Mouse (Mus musculus) testis, adult 2 months (tissue): ENCODE measurements at regions not wholly inside any gene's neighbourhood (a gene's known extent, or its start where the extent isn't known, plus 50 kb on each side); places are given as distances from the start of the nearest gene placed in this dataset.

Experiments
- H3K27ac ChIP-seq: fragments of 200-500 bp; 2 replicates; pipeline ENCODE4 v1.5.1; 2012; ENCODE audit warnings: low read depth, low read length; ENCODE audit not compliant: control insufficient read depth, insufficient read depth
- H3K27me3 ChIP-seq: fragments of 200-500 bp; 2 replicates; pipeline ENCODE4 v1.6.1; 2012; ENCODE audit warnings: mild to moderate bottlenecking, low read length, moderate library complexity; ENCODE audit not compliant: control insufficient read depth, insufficient read depth
- H3K36me3 ChIP-seq: fragments of 200-500 bp; 2 replicates; pipeline ENCODE4 v1.6.1; 2012; ENCODE audit warnings: mild to moderate bottlenecking, low read length; ENCODE audit not compliant: control insufficient read depth, insufficient read depth
- H3K4me1 ChIP-seq: fragments of 200-500 bp; 2 replicates; pipeline ENCODE4 v1.6.1; 2012; ENCODE audit warnings: low read length; ENCODE audit not compliant: control insufficient read depth, insufficient read depth
- H3K4me3 ChIP-seq: fragments of 200-500 bp; 2 replicates; pipeline ENCODE4 v1.5.1; 2012; ENCODE audit warnings: low read depth, mild to moderate bottlenecking, low read length, moderate library complexity, mixed read lengths; ENCODE audit not compliant: control insufficient read depth
- CTCF ChIP-seq: fragments of 200-500 bp; IDR thresholded peaks from 2 replicates; pipeline ENCODE4 v1.5.1; 2012; ENCODE audit warnings: low read depth, mild to moderate bottlenecking, inconsistent platforms, low read length, moderate library complexity; ENCODE audit not compliant: control insufficient read depth, insufficient read depth, insufficient replicate concordance
- POLR2A ChIP-seq: fragments of 200-500 bp; IDR thresholded peaks from 2 replicates; pipeline ENCODE4 v1.6.1; 2012; ENCODE audit warnings: low read depth, mild to moderate bottlenecking, inconsistent platforms, low read length, moderate library complexity; ENCODE audit not compliant: control insufficient read depth

- Histone ChIP-seq H3K36me3 (no peaks in the 10 kb centered on the region), H3K4me3 (no peak overlapping the region), H3K27me3 (no peaks in the 10 kb centered on the region), H3K27ac (no peak overlapping the region), H3K4me1 (no peaks in the 10 kb centered on the region)
- no peak for TF ChIP-seq POLR2A
- no peak for TF ChIP-seq CTCF
Observed at GRCm38 (mm10) chr9:22979627-22980026, 243.2 kb upstream of the Bmper start.

- H3K27me3 ChIP-seq = no peaks in the 10 kb centered on the region
- no peak overlapping the region for H3K27ac ChIP-seq
- no peaks in the 10 kb centered on the region for H3K4me1 ChIP-seq
- H3K4me3 ChIP-seq = no peak overlapping the region
- H3K36me3 ChIP-seq = no peaks in the 10 kb centered on the region
- TF ChIP-seq POLR2A = no peak
- TF ChIP-seq CTCF = no peak
Observed at GRCm38 (mm10) chr9:22989508-22989907, 233.4 kb upstream of the Bmper start.

DNA sequence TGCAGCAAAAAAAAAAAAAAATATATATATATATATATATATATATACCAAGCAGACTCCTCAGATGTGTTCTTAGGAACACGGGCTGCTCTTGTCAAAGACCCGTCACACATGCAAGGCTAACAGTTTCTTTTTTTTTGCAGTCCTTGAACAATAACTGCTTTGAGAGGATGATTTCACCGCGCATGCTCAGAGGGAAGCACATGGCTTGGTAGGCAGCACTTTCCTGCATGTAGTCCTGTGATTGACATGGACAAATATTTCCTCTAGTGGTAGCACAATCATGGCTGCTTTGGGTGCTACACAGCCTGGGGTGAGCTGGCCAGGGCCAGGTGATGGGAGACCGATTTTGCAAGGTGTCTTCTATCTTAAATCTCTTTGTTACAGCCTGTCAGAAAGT lies 229.3 kb upstream of the Bmper start:
- no peak overlapping the region for H3K4me3 ChIP-seq
- no peaks in the 10 kb centered on the region for H3K27me3 ChIP-seq
- no peaks in the 10 kb centered on the region for H3K4me1 ChIP-seq
- TF ChIP-seq POLR2A = no peak
- no peak for TF ChIP-seq CTCF
- no peak overlapping the region for H3K27ac ChIP-seq
- H3K36me3 ChIP-seq = no peaks in the 10 kb centered on the region

DNA sequence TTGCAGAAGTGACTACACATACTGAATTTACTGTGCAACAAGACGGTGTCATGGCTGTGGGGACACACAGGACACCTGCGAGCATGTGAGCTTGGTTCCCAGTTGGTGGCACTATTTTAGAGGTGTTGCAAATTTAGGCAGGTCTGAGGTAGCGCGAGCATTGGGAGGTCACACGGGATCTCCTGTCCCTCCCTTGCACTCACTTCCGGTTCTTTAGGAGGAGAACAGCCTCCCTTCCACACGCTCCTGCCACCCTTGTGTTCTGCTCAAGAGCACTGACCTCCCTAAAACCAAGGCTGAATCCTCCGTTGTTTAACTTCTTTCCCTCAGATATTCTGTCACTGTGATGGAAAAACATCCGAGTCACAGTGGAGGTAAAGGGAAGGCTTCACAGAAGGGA lies 227.3 kb upstream of the Bmper start:
- no peak overlapping the region for H3K27ac ChIP-seq
- H3K4me3 ChIP-seq = no peak overlapping the region
- H3K36me3 ChIP-seq = no peaks in the 10 kb centered on the region
- H3K27me3 ChIP-seq = no peaks in the 10 kb centered on the region
- TF ChIP-seq CTCF (no peak), POLR2A (no peak)
- no peaks in the 10 kb centered on the region for H3K4me1 ChIP-seq

DNA sequence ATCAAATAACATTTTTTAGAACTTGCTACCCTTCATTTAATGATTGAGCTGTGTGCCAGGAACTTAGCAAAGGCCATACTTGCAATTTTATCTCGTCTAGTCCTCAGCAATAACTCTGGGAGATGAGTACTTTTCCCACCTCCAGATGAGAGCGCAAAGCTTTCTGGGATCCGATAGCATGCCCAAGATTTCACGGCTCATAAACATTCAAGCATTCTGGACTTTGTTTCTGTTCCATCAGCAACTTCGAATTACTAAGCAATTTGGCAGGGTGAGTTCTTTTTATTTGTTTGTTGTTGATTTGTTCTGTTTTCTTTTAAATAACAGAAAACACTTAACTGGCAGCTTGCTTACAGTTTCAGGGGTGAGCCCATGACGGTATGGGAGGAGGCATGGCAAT lies 224.6 kb upstream of the Bmper start:
- Histone ChIP-seq H3K36me3 (no peaks in the 10 kb centered on the region), H3K27ac (no peak overlapping the region), H3K27me3 (no peaks in the 10 kb centered on the region), H3K4me3 (no peak overlapping the region), H3K4me1 (no peaks in the 10 kb centered on the region)
- TF ChIP-seq CTCF (no peak), POLR2A (no peak)

DNA sequence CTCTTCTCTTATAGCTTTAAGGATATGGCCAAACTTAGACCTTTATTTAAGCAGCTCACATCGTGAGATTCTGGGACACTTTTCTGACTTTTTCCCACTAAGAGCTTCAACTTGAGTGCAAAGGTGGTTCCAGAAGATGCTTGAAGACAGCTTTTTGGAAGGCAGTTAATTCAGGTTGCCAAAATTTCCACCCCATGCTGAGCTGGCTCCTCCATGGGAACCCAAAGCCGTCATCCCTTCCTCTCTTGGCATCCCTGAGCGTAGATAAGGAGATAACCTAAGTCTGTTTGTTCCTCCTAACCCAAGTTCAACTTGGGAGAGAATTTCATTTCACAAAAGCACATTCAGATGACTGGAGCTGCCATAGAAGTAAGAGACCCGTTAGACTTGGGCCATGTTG lies 223.7 kb upstream of the Bmper start:
- no peaks in the 10 kb centered on the region for H3K27me3 ChIP-seq
- H3K4me1 ChIP-seq = no peaks in the 10 kb centered on the region
- H3K4me3 ChIP-seq = no peak overlapping the region
- TF ChIP-seq CTCF = no peak
- TF ChIP-seq POLR2A = no peak
- H3K36me3 ChIP-seq = no peaks in the 10 kb centered on the region
- no peak overlapping the region for H3K27ac ChIP-seq

DNA sequence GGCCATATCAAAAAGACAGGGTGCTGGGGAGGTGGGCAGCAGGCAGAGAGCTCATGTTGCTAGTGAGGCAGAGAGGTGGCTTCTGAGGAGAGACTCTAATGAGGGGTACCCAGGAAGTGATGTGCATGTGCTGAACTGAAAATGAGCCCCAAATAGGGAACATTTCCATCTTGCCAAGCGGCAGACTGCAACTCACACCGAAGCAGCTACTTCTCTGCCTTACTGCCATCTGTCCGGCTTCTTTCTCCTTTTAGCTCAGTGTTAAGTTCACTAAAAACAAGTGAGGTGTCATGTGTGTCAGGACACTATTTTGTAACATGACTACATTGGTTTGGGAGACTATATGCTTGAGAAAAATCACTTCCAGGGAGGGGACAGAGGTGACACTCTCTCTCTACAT lies 222.7 kb upstream of the Bmper start:
- Histone ChIP-seq H3K27ac (no peak overlapping the region), H3K4me3 (no peak overlapping the region), H3K36me3 (no peaks in the 10 kb centered on the region), H3K27me3 (no peaks in the 10 kb centered on the region), H3K4me1 (no peaks in the 10 kb centered on the region)
- TF ChIP-seq CTCF = no peak
- TF ChIP-seq POLR2A = no peak
